In the genomic region with DNA sequence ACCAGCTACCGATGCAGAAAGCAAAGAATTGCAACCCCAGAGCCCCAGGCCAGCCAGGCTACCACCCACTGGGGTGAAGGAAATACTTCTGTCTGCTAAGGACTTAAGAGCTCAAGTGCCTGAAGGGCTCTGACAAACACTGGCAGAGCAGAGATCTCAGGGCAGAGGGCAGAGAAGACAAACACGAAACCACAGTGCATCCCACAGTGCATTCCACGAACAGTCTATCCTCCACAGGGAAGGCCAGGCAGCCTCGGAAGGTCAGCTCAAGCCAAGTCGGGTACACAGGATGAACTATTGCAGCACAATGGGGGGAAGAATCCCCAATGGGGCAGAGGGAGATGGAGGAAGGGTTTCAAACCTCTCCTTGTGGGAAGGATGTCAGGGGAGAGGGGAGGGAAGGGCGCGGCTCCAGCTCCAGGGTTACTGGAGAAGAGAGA, we compare ENCODE assay signal across 9 mouse cellular contexts.
DNase-seq lines count a peak whose midpoint lies in the region; ATAC-seq and TF ChIP-seq lines count a peak whose summit lies in the region.
"Had no signal": no experiment of that assay in that cellular context is flagged by ENCODE, and none has a peak within 500 bp of the region (broad histone marks: within the 10 kb centered on the region; RNA-seq: fewer than 3 reads in every experiment).

No protein-coding gene starts in this region.

- H3K9ac ChIP-seq in heart, embryonic 13.5 days, result 0 out of 2 replicates have a peak overlapping the region, but pooled peaks have one; percentile 34
- H3K9ac ChIP-seq: hindbrain, embryonic 15.5 days had no signal

- H3K27ac ChIP-seq in heart, embryonic 10.5 days, result peak overlapping the region; percentile 56; the same call in 1 of the 2 replicates
- peak overlapping the region; percentile 25; the same call in 1 of the 2 replicates for H3K27ac ChIP-seq in heart, embryonic 13.5 days (replicated peaks)
- H3K27ac ChIP-seq in layer of hippocampus, adult 2 months, result no peak overlapping the region
- H3K27ac ChIP-seq in cerebellum, adult 2 months (ENCODE audit: insufficient read depth, low read length), result no peak overlapping the region
- H3K27ac ChIP-seq: hindbrain, embryonic 15.5 days had no signal

- WGBS in heart, embryonic 10.5 days, result 5% methylated on average over 7 of the region's 7 CpGs
- 7% methylated on average over 7 of the region's 7 CpGs for WGBS in heart, embryonic 13.5 days
- 23% methylated on average over 7 of the region's 7 CpGs for WGBS in cerebellum, adult 2 months

- peak; percentile 62 for DNase-seq in heart, embryonic 10.5 days (ENCODE audit: low spot score)
- no peak for DNase-seq in heart, adult 9 months (ENCODE audit: low spot score in 2 of 2)
- DNase-seq in ES-CJ7 (ENCODE audit: low read depth, low spot score), result peak; percentile 21
- peak; percentile 11 for DNase-seq in lung, postnatal 10 days
- DNase-seq in layer of hippocampus, adult 2 months (ENCODE audit: low spot score in 2 of 2), result no peak
- DNase-seq in frontal cortex, postnatal 10 days (ENCODE audit: low spot score in 2 of 2), result no peak
- no peak for DNase-seq in cerebellum, adult 2 months

- peak overlapping the region; percentile 33 for H3K4me2 ChIP-seq in heart, embryonic 13.5 days
- H3K4me2 ChIP-seq: hindbrain, embryonic 15.5 days had no signal

- H3K4me3 ChIP-seq in heart, embryonic 10.5 days, result peak overlapping the region; percentile 19
- H3K4me3 ChIP-seq in heart, embryonic 13.5 days, result no peak overlapping the region
- H3K4me3 ChIP-seq in layer of hippocampus, adult 2 months, result no peak overlapping the region
- H3K4me3 ChIP-seq in cerebellum, adult 2 months (replicated peaks; ENCODE audit: insufficient read depth, low read depth, low read length), result no peak overlapping the region
- H3K4me3 ChIP-seq: hindbrain, embryonic 15.5 days had no signal

- H3K4me1 ChIP-seq in heart, embryonic 10.5 days, result peaks cover 12% of the 10 kb centered on the region
- H3K4me1 ChIP-seq in heart, embryonic 13.5 days, result peaks cover 10% of the 10 kb centered on the region
- no peaks in the 10 kb centered on the region for H3K4me1 ChIP-seq in cerebellum, adult 2 months (ENCODE audit: control insufficient read depth, insufficient read depth, low read length)
- H3K4me1 ChIP-seq: hindbrain, embryonic 15.5 days had no signal

- TF ChIP-seq CTCF in layer of hippocampus, adult 2 months (conservative IDR thresholded peaks at IDR 0.05), result no peak
- no peak for TF ChIP-seq CTCF in cerebellum, adult 2 months (IDR thresholded peaks at IDR 0.05; ENCODE audit: borderline replicate concordance, insufficient read depth, low read depth, low read length)

- no peak for ATAC-seq in heart, embryonic 13.5 days (ENCODE audit: extremely low read depth, insufficient number of reproducible peaks, low FRiP score, low TSS enrichment)

- H3K9me3 ChIP-seq in heart, embryonic 10.5 days, result no peaks in the 10 kb centered on the region
- no peaks in the 10 kb centered on the region for H3K9me3 ChIP-seq in heart, embryonic 13.5 days
- H3K9me3 ChIP-seq: hindbrain, embryonic 15.5 days had no signal

- no peaks in the 10 kb centered on the region for H3K27me3 ChIP-seq in heart, embryonic 10.5 days (ENCODE audit: insufficient read depth, poor library complexity, severe bottlenecking)
- H3K27me3 ChIP-seq in heart, embryonic 13.5 days (replicated peaks), result no peaks in the 10 kb centered on the region
- no peaks in the 10 kb centered on the region for H3K27me3 ChIP-seq in cerebellum, adult 2 months (ENCODE audit: control insufficient read depth, insufficient read depth, low read length)
- H3K27me3 ChIP-seq: hindbrain, embryonic 15.5 days had no signal

- no peaks in the 10 kb centered on the region for H3K36me3 ChIP-seq in heart, embryonic 10.5 days
- no peaks in the 10 kb centered on the region for H3K36me3 ChIP-seq in heart, embryonic 13.5 days
- H3K36me3 ChIP-seq: hindbrain, embryonic 15.5 days had no signal

- no peak for TF ChIP-seq POLR2A in cerebellum, adult 2 months (IDR thresholded peaks at IDR 0.05; ENCODE audit: borderline replicate concordance, insufficient read depth, low read length)

Comparison
In these comparisons a context has a peak if more than half of its experiments do, and no peak if none do; other contexts are left out.
1. DNase-seq: peak in heart, embryonic 10.5 days (single experiment), ES-CJ7 (single experiment) and lung, postnatal 10 days (single experiment); none in heart, adult 9 months (0 of 2), layer of hippocampus, adult 2 months (0 of 2), frontal cortex, postnatal 10 days (0 of 2) and cerebellum, adult 2 months (0 of 2).
2. H3K27ac ChIP-seq: peak in heart, embryonic 10.5 days (single experiment) and heart, embryonic 13.5 days (single experiment); none in layer of hippocampus, adult 2 months (single experiment) and cerebellum, adult 2 months (single experiment).